13 mouse cellular contexts compared by ENCODE assay signal in the genomic region with DNA sequence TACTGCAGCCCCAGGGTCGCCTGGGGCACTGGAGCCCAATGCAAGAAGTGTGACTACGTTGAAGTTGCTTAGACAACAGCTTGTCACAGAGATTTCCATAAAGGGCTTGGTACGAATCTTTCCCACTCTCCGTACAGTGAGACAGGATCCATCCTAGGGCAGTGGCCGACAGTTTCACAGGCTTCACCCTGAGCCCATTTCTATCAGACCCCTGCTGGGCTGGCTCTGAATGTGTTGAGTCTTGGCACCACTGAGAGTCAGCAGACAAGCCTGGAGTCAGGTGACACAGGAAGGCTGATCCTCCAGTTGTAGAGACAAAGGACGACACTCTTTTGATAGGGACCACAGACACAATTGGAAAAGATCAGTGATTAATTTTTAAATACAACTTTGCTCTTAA.
"Had no signal": no experiment of that assay in that cellular context is flagged by ENCODE, and none has a peak within 500 bp of the region (broad histone marks: within the 10 kb centered on the region; RNA-seq: fewer than 3 reads in every experiment).

No protein-coding gene starts in this region.

- DNase-seq: kidney, adult 9 months; kidney, postnatal 36 days; lung, postnatal 10 days; lung, postnatal 4 days; right cerebral cortex, postnatal 14 days; thymus, adult 2 months; thymus, postnatal 25 days had no signal

- H3K27ac ChIP-seq: kidney, postnatal 0 days; limb, embryonic 15.5 days; liver, embryonic 12.5 days; midbrain, embryonic 12.5 days; stomach, embryonic 15.5 days had no signal

- H3K4me3 ChIP-seq: limb, embryonic 15.5 days; liver, embryonic 12.5 days; midbrain, embryonic 12.5 days; stomach, embryonic 15.5 days had no signal

- H3K4me1 ChIP-seq: liver, embryonic 12.5 days; stomach, embryonic 15.5 days had no signal

- H3K36me3 ChIP-seq: limb, embryonic 15.5 days; liver, embryonic 12.5 days; midbrain, embryonic 12.5 days; stomach, embryonic 15.5 days had no signal

- H3K4me2 ChIP-seq: limb, embryonic 15.5 days; liver, embryonic 12.5 days; lung, embryonic 14.5 days; midbrain, embryonic 12.5 days; stomach, embryonic 15.5 days had no signal

- H3K27me3 ChIP-seq: limb, embryonic 15.5 days; liver, embryonic 12.5 days; midbrain, embryonic 12.5 days; stomach, embryonic 15.5 days had no signal

- H3K9ac ChIP-seq: limb, embryonic 15.5 days; liver, embryonic 12.5 days; lung, embryonic 14.5 days; midbrain, embryonic 12.5 days; stomach, embryonic 15.5 days had no signal

- ATAC-seq: liver, embryonic 12.5 days had no signal

- H3K9me3 ChIP-seq: limb, embryonic 15.5 days; liver, embryonic 12.5 days; midbrain, embryonic 12.5 days; stomach, embryonic 15.5 days had no signal
